Mouse (Mus musculus) forelimb bud, embryonic 11.5 days (tissue): ENCODE results near the gene Sugp2.
A peak's percentile ranks its signal among the peaks of the same experiment; 100 is the strongest.

Source experiments
- DNase-seq: peaks from one replicate; pipeline ENCODE4 v3.0.0-alpha.2; 2012; ENCODE audit warnings: low read depth, low spot score

The Sugp2 gene

GRCm38 (mm10) chr8:70281001-70281400, 47.0 kb downstream of the Sugp2 start:
- DNase-seq = no peak

- DNase-seq = peak; percentile 91
These were observed 48.6 kb downstream of the Sugp2 start, which contains the start of gene Homer3 for GRCm38 (mm10) chr8:70282603-70283135. Gene Homer3, plus strand, starts transcription at chr8:70282827.

- no peak for DNase-seq
These were observed 49.4 kb downstream of the Sugp2 start for GRCm38 (mm10) chr8:70283136-70284077.

GRCm38 (mm10) chr8:70284421-70284820, 50.4 kb downstream of the Sugp2 start:
- DNase-seq = no peak

- no peak for DNase-seq
These were observed 51.3 kb downstream of the Sugp2 start for GRCm38 (mm10) chr8:70285304-70285703.

- no peak for DNase-seq
These were observed 52.7 kb downstream of the Sugp2 start for GRCm38 (mm10) chr8:70286737-70287136.

- no peak for DNase-seq
These were observed 60.0 kb downstream of the Sugp2 start for GRCm38 (mm10) chr8:70293988-70294405.

- DNase-seq = no peak
These were observed 66.9 kb downstream of the Sugp2 start for GRCm38 (mm10) chr8:70300881-70301280.

GRCm38 (mm10) chr8:70302358-70302890, 68.4 kb downstream of the Sugp2 start, which contains the start of the genes Ddx49 and Cope:
Gene Ddx49, minus strand, starts transcription at chr8:70302489.
Gene Cope, plus strand, starts transcription at chr8:70302518.
- DNase-seq = peak; percentile 96

GRCm38 (mm10) chr8:70302901-70303300, 68.9 kb downstream of the Sugp2 start:
- no peak for DNase-seq

GRCm38 (mm10) chr8:70309311-70309710, 75.3 kb downstream of the Sugp2 start:
- no peak for DNase-seq

GRCm38 (mm10) chr8:70313399-70313798, 79.4 kb downstream of the Sugp2 start:
- no peak for DNase-seq

- peak; percentile 68 for DNase-seq
These were observed 81.8 kb downstream of the Sugp2 start, which contains the start of gene Cers1 for GRCm38 (mm10) chr8:70315624-70316510. Gene Cers1, plus strand, starts transcription at chr8:70315775.

GRCm38 (mm10) chr8:70316511-70317504, 82.8 kb downstream of the Sugp2 start:
- DNase-seq = peak; percentile 88

- no peak for DNase-seq
These were observed 83.8 kb downstream of the Sugp2 start for GRCm38 (mm10) chr8:70317872-70318271.

- no peak for DNase-seq
These were observed 89.7 kb downstream of the Sugp2 start for GRCm38 (mm10) chr8:70323716-70324115.

- no peak for DNase-seq
These were observed 93.5 kb downstream of the Sugp2 start for GRCm38 (mm10) chr8:70327512-70327911.

- DNase-seq = no peak
These were observed 95.3 kb downstream of the Sugp2 start, which contains the start of gene Gdf1 for GRCm38 (mm10) chr8:70329124-70329834. Gene Gdf1, plus strand, starts transcription at chr8:70329817.
